8 mouse cellular contexts compared by ENCODE assay signal in genomic region chr6:47594141-47594835, GRCm38 (mm10). TPM values are rescaled to one million over a fixed set of nuclear protein-coding genes. Genes with fewer than 3 reads are reported as not detected.
A peak's percentile ranks its signal among the peaks of the same experiment; 100 is the strongest.
DNase-seq lines count a peak whose midpoint lies in the region; ATAC-seq and TF ChIP-seq lines count a peak whose summit lies in the region.

No protein-coding gene starts in this region.

- peak overlapping the region; percentile 99 for H3K9ac ChIP-seq in heart, embryonic 13.5 days
- peak overlapping the region; percentile 100 for H3K9ac ChIP-seq in liver, embryonic 13.5 days
- H3K9ac ChIP-seq in stomach, embryonic 15.5 days, result peak overlapping the region; percentile 96

- peak overlapping the region; percentile 36; the same call in 1 of the 2 replicates for H3K27ac ChIP-seq in brown adipose tissue, adult 24 weeks (replicated peaks; ENCODE audit: low read depth, low read length)
- peak overlapping the region; percentile 99 for H3K27ac ChIP-seq in heart, embryonic 13.5 days (replicated peaks)
- peak overlapping the region; percentile 94 for H3K27ac ChIP-seq in liver, embryonic 13.5 days
- H3K27ac ChIP-seq in stomach, embryonic 15.5 days, result peak overlapping the region; percentile 99

- peaks cover 54% of the 10 kb centered on the region for H3K79me2 ChIP-seq in C2C12 (ENCODE audit: control insufficient read depth, insufficient read depth)

- no peaks in the 10 kb centered on the region for H3K27me3 ChIP-seq in C2C12 (ENCODE audit: control insufficient read depth, insufficient read depth, insufficient read length)
- H3K27me3 ChIP-seq in heart, embryonic 13.5 days (replicated peaks), result no peaks in the 10 kb centered on the region
- no peaks in the 10 kb centered on the region for H3K27me3 ChIP-seq in liver, embryonic 13.5 days
- H3K27me3 ChIP-seq in stomach, embryonic 15.5 days (replicated peaks), result no peaks in the 10 kb centered on the region

- no peaks in the 10 kb centered on the region for H3K9me3 ChIP-seq in heart, embryonic 13.5 days
- H3K9me3 ChIP-seq in liver, embryonic 13.5 days (replicated peaks), result no peaks in the 10 kb centered on the region
- no peaks in the 10 kb centered on the region for H3K9me3 ChIP-seq in stomach, embryonic 15.5 days

- WGBS in heart, embryonic 13.5 days, result under 1% methylated on average over 71 of the region's 74 CpGs
- under 1% methylated on average over 74 of the region's 74 CpGs for WGBS in liver, embryonic 13.5 days (ENCODE audit: insufficient replicate concordance)
- under 1% methylated on average over 69 of the region's 74 CpGs for WGBS in stomach, embryonic 15.5 days

- H3K36me3 ChIP-seq in C2C12 (ENCODE audit: control insufficient read depth, insufficient read depth), result peaks cover 4% of the 10 kb centered on the region
- H3K36me3 ChIP-seq in heart, embryonic 13.5 days, result no peaks in the 10 kb centered on the region
- no peaks in the 10 kb centered on the region for H3K36me3 ChIP-seq in liver, embryonic 13.5 days
- no peaks in the 10 kb centered on the region for H3K36me3 ChIP-seq in stomach, embryonic 15.5 days

- peaks cover 49% of the 10 kb centered on the region for H3K79me3 ChIP-seq in C2C12 (ENCODE audit: low read depth)

- no peak for TF ChIP-seq CTCF in C2C12 (IDR thresholded peaks at IDR 0.05; ENCODE audit: control insufficient read depth, insufficient read depth, insufficient read length)

- DNase-seq in kidney, postnatal 14 days, result peak; percentile 79
- DNase-seq in liver, embryonic 13.5 days, result peak; percentile 64
- DNase-seq in natural killer cell, adult 2 months (ENCODE audit: low spot score in 2 of 2), result peak; percentile 70 to 72

- H3K4me1 ChIP-seq in brown adipose tissue, adult 24 weeks (ENCODE audit: control insufficient read depth, insufficient read depth, insufficient read length, low read length), result no peaks in the 10 kb centered on the region; the same call in 1 of the 2 replicates
- peaks cover 21% of the 10 kb centered on the region for H3K4me1 ChIP-seq in heart, embryonic 13.5 days
- H3K4me1 ChIP-seq in liver, embryonic 13.5 days (replicated peaks), result peaks cover 23% of the 10 kb centered on the region
- H3K4me1 ChIP-seq in stomach, embryonic 15.5 days, result no peaks in the 10 kb centered on the region

- peak overlapping the region; percentile 86 for H3ac ChIP-seq in C2C12 (ENCODE audit: control insufficient read depth, insufficient read length, low read depth)

- H3K4me2 ChIP-seq in heart, embryonic 13.5 days, result peak overlapping the region; percentile 89
- H3K4me2 ChIP-seq in liver, embryonic 13.5 days, result peak overlapping the region; percentile 85
- H3K4me2 ChIP-seq in stomach, embryonic 15.5 days, result peak overlapping the region; percentile 85

- peak; percentile 59 for ATAC-seq in erythroid progenitor cell, adult 5-6 weeks (replicated peaks; ENCODE audit: low FRiP score, poor library complexity, severe bottlenecking)
- ATAC-seq in heart, embryonic 13.5 days (ENCODE audit: extremely low read depth, insufficient number of reproducible peaks, low FRiP score, low TSS enrichment), result peak; percentile 65
- peak; percentile 62 for ATAC-seq in liver, embryonic 13.5 days (ENCODE audit: low read depth)
- ATAC-seq in stomach, embryonic 15.5 days (ENCODE audit: insufficient read depth, low FRiP score, low read depth), result peak; percentile 61

- peak overlapping the region; percentile 52 for H3K4me3 ChIP-seq in C2C12 (ENCODE audit: insufficient read depth, poor library complexity, severe bottlenecking)
- peak overlapping the region; percentile 80 for H3K4me3 ChIP-seq in brown adipose tissue, adult 24 weeks (ENCODE audit: insufficient read depth, low read depth, low read length)
- H3K4me3 ChIP-seq in heart, embryonic 13.5 days, result peak overlapping the region; percentile 96
- peak overlapping the region; percentile 97 for H3K4me3 ChIP-seq in liver, embryonic 13.5 days (replicated peaks)
- peak overlapping the region; percentile 96 for H3K4me3 ChIP-seq in stomach, embryonic 15.5 days (replicated peaks)

TF ChIP-seq in C2C12, 6 proteins besides CTCF, POLR2A, EP300 and RAD21:
- TF ChIP-seq USF1 (IDR thresholded peaks at IDR 0.05; ENCODE audit: low read depth) (no peak), FOSL1 (IDR thresholded peaks at IDR 0.05; ENCODE audit: insufficient read depth, low read length, poor library complexity, severe bottlenecking) (no peak), MYOG (IDR thresholded peaks at IDR 0.05; ENCODE audit: control insufficient read depth, extremely low read depth, insufficient read length) (no peak), CEBPB (IDR thresholded peaks at IDR 0.05; ENCODE audit: low read depth) (no peak), MYOD1 (IDR thresholded peaks at IDR 0.05; ENCODE audit: control insufficient read depth, insufficient read length, low read depth) (no peak), MAX (IDR thresholded peaks at IDR 0.05) (no peak)

RNA-seq across cellular contexts. Expression of gene Ezh2, which starts 0.9 kb away (rescaled TPM):
- 44.5 TPM for polyA plus RNA-seq in C2C12 (2012; fragmentation: generic; extraction: Trizol)
- polyA plus RNA-seq in brown adipose tissue, adult 24 weeks (2012; ENCODE audit: insufficient read depth, insufficient read length, missing spikeins), result 12.3 and 14.1 TPM in 2 replicates
- 527 and 773 TPM in 2 replicates for total RNA-seq in erythroid progenitor cell, adult 5-6 weeks (2015; ENCODE audit: low replicate concordance)
- total RNA-seq in erythroid progenitor cell, adult 5-6 weeks (2017; ENCODE audit: low replicate concordance), result 546 and 659 TPM in 2 replicates
- 56.9 and 63.8 TPM in 2 replicates for polyA plus RNA-seq in heart, embryonic 13.5 days (2015; fragmentation: Nextera tagmentation; extraction: Ambion mirVana)
- 66.7 and 76.5 TPM in 2 replicates for polyA plus RNA-seq in liver, embryonic 13.5 days (2015; fragmentation: Nextera tagmentation; extraction: Ambion mirVana)
- 85.6 and 90.7 TPM in 2 replicates for polyA plus RNA-seq in stomach, embryonic 15.5 days (2015; fragmentation: Nextera tagmentation; extraction: Ambion mirVana)

Comparison
In these comparisons a context has a peak if more than half of its experiments do, and no peak if none do; other contexts are left out.
1. Peak in every context shown above with its lines: DNase-seq, ATAC-seq, H3K4me3 ChIP-seq and H3K27ac ChIP-seq.
2. H3K27ac ChIP-seq: peak in every context shown above with its lines; median percentile 99 in heart, embryonic 13.5 days; 99 in stomach, embryonic 15.5 days; 94 in liver, embryonic 13.5 days; 36 in brown adipose tissue, adult 24 weeks.